Mouse (Mus musculus) retina, postnatal 1 day (tissue): ENCODE data around the gene Olfr360.
"Not testable (repeated sequence)": the region's sequence is repeated elsewhere in the genome, so short reads cannot be mapped to it uniquely, and the experiment has no call there.

ENCODE experiments used
- DNase-seq: peaks from one replicate; pipeline ENCODE4 v3.0.0-alpha.2; 2012

The Olfr360 gene

DNA sequence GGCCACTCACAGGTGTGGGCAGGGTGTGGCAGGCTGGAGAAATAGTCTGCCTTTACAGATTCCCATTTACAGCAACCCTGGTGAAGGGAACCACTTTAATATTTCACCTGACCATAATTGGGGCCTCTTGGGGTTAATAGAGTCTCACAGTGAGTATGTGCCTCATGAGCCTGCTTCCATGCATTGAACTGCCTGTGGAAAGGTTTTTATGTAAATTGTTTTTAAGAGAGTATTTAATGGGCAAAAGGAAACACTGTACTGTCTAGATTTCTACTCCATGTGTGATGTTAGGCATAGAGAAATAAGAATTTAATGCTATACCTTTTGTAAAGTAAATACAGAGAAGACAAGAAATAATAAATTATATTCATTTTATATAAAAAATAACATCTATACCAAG lies at the start of gene Olfr360:
Gene Olfr360 (plus strand): TSS at position 301 of the 400 bp plus-strand sequence.
- no peak for DNase-seq

DNA sequence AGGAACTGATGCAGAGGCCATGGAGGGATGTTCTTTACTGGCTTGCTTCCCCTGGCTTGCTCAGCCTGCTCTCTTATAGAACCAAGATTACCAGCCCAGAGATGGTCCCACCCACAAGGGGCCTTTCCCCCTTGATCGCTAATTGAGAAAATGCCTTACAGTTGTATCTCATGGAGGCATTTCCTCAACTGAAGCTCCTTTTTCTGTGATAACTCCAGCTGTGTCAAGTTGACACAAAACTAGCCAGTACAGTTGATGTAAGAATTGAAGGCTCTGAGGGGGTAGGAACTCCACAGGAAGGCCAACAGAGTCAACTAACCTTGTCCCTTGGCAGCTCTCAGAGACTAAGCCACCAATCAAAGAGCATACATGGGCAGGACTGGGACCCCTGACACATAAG lies 23.6 kb downstream of the Olfr360 start, which contains the start of gene Olfr361:
Gene Olfr361 (minus strand): TSS at position 101 of the 400 bp plus-strand sequence.
- not testable (repeated sequence) for DNase-seq

DNA sequence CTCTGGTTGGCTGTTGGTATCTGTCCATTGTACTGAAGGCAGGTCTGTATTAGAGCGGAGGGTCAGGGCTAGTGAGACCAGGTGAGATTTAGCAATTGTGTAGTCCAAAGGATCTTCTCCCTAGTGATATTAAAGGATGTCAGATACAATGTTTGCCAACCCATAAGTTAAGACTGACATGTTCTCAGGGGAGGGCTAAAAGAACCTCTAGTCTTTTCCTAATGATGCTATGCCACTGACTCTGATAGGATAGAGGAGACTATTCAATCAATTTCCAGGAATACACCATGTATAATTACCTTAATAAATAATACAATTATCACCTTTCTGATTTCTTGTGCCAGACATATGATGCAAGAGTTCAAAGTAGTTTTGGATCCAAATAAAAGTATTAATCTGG lies 52.3 kb downstream of the Olfr360 start, which contains the start of gene Olfr362:
Gene Olfr362 (minus strand): TSS at position 101 of the 400 bp plus-strand sequence.
- no peak for DNase-seq
